Mouse (Mus musculus) ovary, adult 10 weeks (tissue): ENCODE measurements around the gene Psmd3. TPM values are rescaled to one million over a fixed set of nuclear protein-coding genes. Genes with fewer than 3 reads are reported as not detected.

Experiments
- polyA plus RNA-seq: library from polyadenylated mRNA; stranded (reverse); fragments of 350-450 nt; fragmentation: Illumina TruSeq; extraction: RNeasy Lipid Tissue Mini Kit (QIAGEN cat#74804); gene quantifications from one replicate; pipeline ENCODE4 v1.2.3, GENCODE M21; 2014

The Psmd3 gene
- polyA plus RNA-seq, result 14.8 TPM

GRCm38 (mm10) chr11:98681786-98682745 is at the start of gene Psmd3:
Gene Psmd3, plus strand, starts transcription at chr11:98682554.

GRCm38 (mm10) chr11:98646459-98646858 is 35.9 kb upstream of the Psmd3 start, which contains the start of gene Gsdma2:
Gene Gsdma2, plus strand, starts transcription at chr11:98646759.

GRCm38 (mm10) chr11:98664091-98664490 is 18.3 kb upstream of the Psmd3 start, which contains the start of gene Gsdma:
Gene Gsdma, plus strand, starts transcription at chr11:98664351.

GRCm38 (mm10) chr11:98701213-98701670 is 18.9 kb downstream of the Psmd3 start, which contains the start of gene Csf3:
Gene Csf3, plus strand, starts transcription at chr11:98701263.

GRCm38 (mm10) chr11:98729119-98729588 is 46.8 kb downstream of the Psmd3 start, which contains the start of gene Med24:
Gene Med24, minus strand, starts transcription at chr11:98729435.

GRCm38 (mm10) chr11:98740393-98741050 is 58.2 kb downstream of the Psmd3 start, which contains the start of gene Thra:
Gene Thra, plus strand, starts transcription at chr11:98740638.

Other genes with a start within 250 kb of the Psmd3 start
- 30.3 TPM for gene Mien1, start 243.6 kb upstream of the Psmd3 start, polyA plus RNA-seq
- 0.31 TPM for gene Grb7, start 236.2 kb upstream of the Psmd3 start, polyA plus RNA-seq
- 0.31 TPM for gene Ikzf3, start 136.5 kb upstream of the Psmd3 start, polyA plus RNA-seq
- gene Zpbp2, start 131.5 kb upstream of the Psmd3 start, polyA plus RNA-seq, result 0.60 TPM
- 6.9 TPM for gene Ormdl3, start 95.2 kb upstream of the Psmd3 start, polyA plus RNA-seq
- gene Lrrc3c, start 84.3 kb upstream of the Psmd3 start, polyA plus RNA-seq, result not detected
- 0.80 TPM for gene Gm12355, start 56.9 kb upstream of the Psmd3 start, polyA plus RNA-seq
- gene Gsdma3, start 56.2 kb upstream of the Psmd3 start, polyA plus RNA-seq, result not detected
- gene Gsdma2, start 35.8 kb upstream of the Psmd3 start, polyA plus RNA-seq, result not detected
- gene Gsdma, start 18.2 kb upstream of the Psmd3 start, polyA plus RNA-seq, result not detected
- not detected for gene Csf3, start 18.7 kb downstream of the Psmd3 start, polyA plus RNA-seq
- gene Med24, start 46.9 kb downstream of the Psmd3 start, polyA plus RNA-seq, result 6.5 TPM
- 8.4 TPM for gene Thra, start 58.1 kb downstream of the Psmd3 start, polyA plus RNA-seq
- 1.6 TPM for gene Nr1d1, start 92.8 kb downstream of the Psmd3 start, polyA plus RNA-seq
- 113 TPM for gene Msl1, start 113.0 kb downstream of the Psmd3 start, polyA plus RNA-seq
- gene Casc3, start 122.4 kb downstream of the Psmd3 start, polyA plus RNA-seq, result 24.9 TPM
- gene Rapgefl1, start 154.2 kb downstream of the Psmd3 start, polyA plus RNA-seq, result 0.63 TPM
- gene Wipf2, start 181.1 kb downstream of the Psmd3 start, polyA plus RNA-seq, result 12.0 TPM
- 6.8 TPM for gene Cdc6, start 225.2 kb downstream of the Psmd3 start, polyA plus RNA-seq
- gene Rara, start 245.3 kb downstream of the Psmd3 start, polyA plus RNA-seq, result 2.4 TPM